Mouse (Mus musculus): ENCODE data around the gene Prkd3.

Prkd3 gene

DNA sequence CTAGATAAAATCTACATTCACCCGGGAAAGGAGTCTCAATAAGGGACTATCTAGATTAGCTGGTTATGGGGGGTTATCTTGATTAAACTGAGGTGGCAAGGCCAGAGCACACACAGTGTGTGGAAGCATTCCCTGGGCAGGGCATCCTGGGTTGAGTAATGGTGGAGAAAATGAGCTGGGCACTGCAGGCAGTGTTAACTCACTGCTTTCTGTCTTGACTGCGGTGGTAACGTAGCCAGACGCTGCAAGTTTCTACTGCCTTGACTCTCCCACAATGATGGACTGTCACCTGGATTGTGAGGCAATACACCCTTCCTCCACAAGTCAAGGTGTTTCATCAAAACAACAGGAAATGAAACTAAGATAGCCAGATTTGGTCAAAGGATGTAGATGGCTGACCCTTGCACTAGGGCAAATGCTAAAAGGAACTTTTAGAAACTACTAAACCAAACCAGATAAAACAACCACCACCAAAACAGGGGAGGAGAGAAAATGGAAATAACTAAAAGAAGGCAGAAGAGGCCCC lies 20.8 kb downstream of the Prkd3 start:
- DNase-seq (ENCODE audit: low spot score in 2 of 2), result no peak

DNA sequence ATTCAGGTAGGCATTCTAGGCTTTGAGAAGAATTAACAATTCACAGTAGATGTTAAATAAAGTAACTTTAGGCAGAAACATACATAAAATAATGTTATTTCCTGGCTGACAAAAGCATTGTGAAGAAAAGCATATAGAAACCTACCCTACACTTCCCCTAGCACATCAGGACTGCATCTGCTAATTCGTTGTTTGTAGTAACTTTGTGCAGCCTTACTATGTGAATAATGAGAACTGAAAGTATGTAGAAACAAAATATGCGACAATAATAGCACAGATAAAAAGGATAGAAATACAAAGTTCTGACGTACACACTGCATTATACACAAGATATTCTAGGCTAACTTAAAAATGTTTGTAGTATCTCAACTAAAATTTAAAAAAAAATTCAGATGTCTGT lies 21.4 kb downstream of the Prkd3 start:
- no peak for DNase-seq (ENCODE audit: low spot score in 2 of 2)

DNA sequence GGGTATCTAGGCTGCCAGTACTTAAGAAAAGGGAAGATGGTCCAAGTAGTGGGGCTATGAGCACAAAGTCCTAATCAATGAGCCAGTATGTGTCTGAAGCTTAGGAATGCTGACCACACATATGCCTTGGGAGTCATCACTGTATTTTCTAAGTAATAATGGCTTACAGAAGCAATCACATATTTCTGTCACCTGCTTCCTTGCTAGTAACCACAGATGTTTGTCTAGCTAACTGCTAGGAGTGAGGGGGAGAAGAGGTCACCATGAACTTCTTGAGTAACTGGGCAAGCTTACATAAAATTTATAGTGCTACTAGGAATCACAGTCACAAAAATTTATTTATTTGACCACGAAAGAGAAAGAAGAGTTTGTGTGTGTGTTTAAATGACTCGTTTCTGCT lies 22.5 kb downstream of the Prkd3 start:
- DNase-seq (ENCODE audit: low spot score in 2 of 2), result no peak

DNA sequence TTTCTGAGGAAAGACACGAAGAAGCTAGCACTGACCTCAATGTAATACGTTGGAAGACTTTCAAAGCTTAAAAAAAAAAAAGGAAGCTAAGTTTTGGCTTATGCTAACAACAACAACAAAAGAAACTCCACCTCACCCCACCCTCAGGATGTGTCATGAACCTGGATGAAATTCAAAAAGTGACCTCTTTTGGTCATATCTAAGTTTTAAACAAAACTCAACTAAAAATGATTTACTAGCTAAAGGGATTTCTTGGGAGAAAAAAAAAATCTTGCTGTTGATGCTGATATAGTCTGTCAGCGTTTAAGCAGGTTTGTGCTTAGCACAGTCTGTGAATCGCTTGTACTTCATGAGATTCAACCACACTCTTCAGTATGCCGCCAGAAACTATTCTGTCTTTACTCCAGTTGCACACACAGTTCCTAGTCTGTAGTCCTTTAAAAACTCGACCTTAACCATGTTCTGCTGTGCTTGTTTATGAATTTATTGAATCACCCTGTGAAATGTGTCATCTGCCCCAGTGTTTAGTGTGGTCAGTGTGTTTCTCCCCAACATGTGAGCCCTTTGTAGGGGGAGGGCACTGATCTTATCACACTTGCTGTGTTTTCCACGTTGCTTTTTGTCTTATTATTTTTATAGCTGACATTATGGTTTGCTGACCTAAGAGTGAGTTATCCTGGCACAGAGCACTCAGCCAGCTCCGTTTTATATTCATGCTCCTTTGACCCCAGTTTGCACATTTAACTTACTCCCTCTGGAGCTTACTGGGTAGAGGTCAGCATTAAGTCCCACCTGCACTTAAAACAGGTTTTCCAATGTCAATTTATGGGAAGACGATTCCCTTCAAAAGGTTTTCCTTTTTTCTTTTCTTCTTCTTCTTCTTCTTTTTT lies 25.4 kb downstream of the Prkd3 start:
- DNase-seq (ENCODE audit: low spot score in 2 of 2), result no peak

DNA sequence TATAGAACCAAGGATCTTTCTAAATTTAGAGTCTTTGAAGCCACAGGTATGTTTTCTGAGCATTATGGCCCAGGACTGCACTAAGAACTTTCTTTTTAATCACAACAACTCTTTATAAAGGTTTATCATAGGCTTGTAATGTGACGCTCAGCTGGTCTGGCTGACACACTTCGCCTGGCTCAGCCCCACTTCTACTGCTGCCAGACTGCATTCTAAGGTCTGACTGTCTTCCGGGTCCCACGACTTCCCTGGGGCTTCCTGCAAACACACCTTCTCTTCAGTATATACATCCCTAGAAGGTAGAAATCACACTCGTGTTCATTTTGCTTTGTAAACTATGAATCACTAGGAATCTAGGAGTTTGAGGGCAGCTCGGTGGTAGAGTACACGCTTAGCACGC lies 26.2 kb downstream of the Prkd3 start:
- DNase-seq (ENCODE audit: low spot score in 2 of 2), result no peak

DNA sequence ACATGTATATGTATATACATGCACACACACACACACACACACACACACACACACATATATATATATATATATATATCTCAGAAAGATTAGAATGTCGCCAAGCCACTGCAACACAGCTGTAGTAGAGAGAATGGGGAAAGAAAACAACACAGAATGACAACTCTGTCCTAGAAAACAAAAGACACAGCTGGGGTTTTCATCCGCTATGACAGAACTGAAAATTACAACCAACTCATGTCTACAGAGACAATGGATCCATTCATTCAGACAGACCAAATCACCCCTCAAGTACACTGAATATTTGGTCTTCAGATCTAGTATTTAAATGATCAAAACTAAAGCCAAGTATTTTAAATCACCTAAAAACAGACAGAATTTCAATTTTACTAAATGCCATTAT lies 26.9 kb downstream of the Prkd3 start:
- DNase-seq (ENCODE audit: low spot score in 2 of 2), result no peak

DNA sequence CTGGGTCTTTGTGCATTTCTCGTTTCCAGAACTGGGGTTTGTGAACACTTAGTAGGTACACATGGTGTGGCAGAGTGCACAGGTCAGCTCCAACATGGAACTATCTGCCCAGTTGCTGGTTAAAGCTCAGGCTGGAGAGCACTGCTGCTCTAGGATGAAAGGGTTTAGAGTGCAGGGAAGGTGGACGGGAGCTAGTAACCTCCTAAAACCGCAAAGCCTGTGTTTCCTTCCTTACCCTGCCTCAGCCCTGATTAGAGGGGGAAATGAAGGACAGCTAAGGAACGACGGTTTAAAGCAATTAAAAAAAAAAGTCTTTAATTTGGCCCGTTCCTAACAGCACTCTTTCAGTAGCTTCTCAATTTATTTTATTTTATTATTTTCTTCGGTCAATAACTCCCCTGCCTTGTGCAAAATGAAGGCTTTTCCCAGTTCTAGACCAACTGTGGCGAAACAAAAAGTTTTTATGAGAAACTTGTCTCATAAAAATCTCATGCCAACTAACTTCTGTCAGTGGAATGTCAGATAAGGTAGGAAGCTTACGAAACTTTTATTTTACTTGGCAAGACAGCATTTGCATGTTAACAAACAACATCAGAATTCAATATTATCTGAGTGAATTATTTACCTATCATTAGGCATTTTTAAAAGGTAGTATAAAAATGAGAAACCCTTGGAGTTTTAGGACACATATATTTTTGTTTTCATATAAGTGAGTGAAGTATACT lies 28.2 kb downstream of the Prkd3 start:
- DNase-seq (ENCODE audit: low spot score in 2 of 2), result no peak

DNA sequence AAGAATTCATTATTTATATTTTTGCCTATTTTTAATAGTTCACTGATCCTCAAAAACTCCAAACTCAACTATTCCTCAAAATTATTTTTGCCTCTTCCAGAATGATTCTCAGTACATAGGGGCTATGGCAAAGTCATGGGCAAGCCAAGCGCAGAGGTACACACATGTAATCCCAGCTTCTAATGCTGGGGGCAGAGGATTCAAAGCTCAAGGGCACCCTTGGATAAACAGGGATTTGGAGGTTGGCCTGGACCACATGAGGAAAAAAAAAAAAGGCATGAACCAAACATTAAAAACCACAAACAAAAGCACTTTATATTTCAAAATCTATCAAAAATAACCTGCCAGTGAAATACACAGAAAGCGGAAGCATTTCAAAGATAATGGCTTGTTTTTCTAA lies 29.1 kb downstream of the Prkd3 start:
- no peak for DNase-seq (ENCODE audit: low spot score in 2 of 2)

DNA sequence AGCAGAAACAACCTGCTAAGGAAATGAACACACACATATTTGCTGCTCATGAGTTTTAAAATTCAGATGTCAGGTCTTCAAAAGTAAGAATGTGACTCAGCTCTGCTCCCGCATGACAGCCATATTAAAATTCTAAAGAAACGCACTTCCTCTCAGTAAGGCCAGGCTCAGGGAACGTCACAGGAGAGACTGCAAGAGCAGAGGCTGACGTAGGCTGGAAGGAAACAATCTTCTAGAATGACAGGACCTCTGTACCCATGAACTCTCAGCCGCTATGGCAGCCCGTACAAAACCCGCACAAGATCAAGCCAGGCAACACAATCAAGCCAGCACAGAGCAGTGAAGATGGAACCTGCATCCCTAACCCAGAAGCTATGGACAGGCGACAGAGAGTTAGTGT lies 31.6 kb downstream of the Prkd3 start:
- DNase-seq (ENCODE audit: low spot score in 2 of 2), result no peak

DNA sequence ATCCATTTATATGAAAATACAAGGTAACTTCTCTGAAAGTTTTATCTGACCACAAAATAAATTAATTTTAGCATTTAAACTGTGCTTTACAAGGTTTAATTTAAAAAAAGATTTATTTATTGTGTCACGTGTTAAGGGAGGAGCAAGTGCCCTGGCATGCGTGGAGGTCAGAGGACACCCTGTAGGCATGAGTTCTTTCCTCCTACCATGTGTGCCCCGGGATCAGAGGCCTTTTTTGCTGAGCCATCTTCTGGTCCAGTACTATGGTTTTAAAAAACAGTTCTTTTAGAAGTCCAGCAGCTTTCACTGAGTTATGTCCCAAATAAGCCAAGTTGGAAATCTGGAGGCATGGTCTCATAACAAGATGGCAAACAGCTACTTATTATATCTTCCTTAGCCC lies 36.9 kb downstream of the Prkd3 start:
- DNase-seq (ENCODE audit: low spot score in 2 of 2), result no peak

DNA sequence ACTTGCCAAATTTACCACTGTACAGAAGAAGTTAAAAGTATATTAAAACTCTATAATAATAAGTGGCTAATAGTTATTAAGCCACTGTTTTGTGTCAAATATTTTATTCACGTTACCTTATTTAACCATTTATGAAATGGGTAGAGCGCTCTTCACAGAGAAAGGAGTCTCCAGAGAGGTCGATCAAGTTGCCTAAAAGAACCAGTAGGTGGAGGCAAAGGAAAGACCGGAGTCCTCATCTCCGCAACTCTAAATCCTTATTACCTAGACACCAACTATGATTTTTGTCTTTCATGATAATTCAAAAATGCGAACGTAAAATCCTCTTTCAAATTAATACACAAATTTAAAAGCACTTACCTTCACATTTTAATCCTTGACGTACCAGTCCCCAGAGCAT lies 37.5 kb downstream of the Prkd3 start:
- no peak for DNase-seq (ENCODE audit: low spot score in 2 of 2)

DNA sequence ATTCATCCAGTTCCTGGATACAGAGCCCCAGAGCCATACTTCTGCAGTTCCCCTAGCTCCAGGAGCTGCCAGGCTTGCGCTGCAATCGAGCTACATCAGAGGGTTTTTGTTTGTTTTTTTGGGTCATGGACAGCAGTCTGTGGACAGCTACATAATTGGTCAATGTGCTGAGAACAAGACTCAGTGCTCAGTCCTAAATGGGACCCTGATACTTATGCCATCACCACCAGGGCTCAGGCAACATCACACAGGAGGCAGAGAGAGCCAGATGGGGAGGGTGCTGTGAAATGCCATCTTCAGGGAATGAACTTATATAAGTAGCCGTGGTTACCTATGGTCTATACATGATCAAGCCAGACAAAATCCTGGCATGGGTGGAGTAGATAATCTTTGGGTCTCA lies 52.1 kb downstream of the Prkd3 start:
- no peak for DNase-seq (ENCODE audit: low spot score in 2 of 2)

DNA sequence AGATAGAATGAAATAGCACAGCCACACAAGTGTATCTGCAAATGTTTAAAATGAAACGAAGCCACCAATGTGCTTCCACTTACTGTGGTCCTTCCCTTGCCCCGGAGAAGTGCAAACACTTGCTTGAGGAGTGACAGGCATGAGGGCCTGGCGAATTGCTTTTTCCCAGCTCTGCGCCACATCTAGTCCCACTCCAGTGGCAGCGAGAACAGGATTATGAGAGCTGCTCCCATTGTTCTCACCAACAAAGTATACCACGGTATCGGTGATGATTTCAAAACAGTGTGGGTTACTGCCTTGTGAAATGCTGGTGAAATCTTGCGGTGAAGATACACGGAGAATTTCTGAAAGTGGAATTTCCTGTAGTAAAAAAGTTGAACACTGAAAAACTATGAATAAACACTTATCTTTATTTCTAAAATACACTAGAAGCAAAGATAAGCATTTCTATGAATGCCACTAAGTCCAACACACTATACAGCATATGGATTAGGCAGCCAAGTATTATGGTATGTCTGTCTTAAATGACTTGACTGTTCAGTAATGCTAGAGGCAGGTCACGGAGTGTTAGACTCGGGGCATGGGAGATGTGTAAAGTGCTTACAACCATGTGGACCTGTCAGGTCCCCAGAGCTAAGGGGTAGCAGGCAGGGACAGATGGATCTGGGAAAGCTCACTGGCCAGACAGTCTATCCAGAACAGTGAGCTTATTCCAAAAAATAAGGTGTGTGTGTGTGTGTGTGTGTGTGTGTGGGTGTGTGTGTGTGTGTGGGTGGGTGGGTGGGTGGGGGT lies 54.3 kb downstream of the Prkd3 start:
- no peak for DNase-seq (ENCODE audit: low spot score in 2 of 2)

DNA sequence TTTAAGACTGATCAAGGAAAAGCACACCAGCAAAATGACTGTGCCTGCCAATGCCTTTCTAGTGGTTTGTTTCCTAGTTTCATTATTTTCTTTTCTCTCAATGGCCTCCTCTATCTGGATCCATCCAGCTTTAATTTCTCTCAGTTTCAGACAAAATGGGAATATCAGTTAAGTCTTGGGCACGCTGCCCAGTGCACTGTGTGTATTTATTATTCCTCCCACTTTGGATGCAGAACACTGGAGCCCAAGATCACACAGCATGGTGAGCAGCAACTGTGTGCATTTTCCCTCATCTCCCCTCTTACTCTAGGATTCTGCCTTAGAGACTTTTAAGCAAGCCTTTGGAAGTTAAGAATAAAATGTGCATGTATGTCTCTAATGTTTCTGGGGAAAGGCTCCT lies 56.2 kb downstream of the Prkd3 start:
- DNase-seq (ENCODE audit: low spot score in 2 of 2), result no peak

DNA sequence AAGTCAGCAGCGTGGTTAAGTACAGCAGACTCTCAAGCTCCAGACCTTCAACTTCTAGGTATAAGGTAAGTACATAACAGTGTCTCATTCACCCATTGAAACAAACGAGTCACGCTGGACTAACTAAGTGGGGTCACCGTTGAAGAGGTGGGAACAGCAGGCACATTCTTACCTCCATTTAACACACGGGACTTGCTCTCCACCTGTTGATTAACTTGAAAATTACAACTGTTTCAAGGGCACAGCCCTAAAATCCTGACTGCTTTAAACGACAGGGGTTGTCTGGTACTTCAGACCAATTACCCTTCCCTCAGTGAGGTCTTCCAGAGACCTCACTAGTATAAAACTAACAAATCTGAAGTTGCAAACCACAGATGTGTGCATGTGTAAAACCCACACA lies 61.1 kb downstream of the Prkd3 start:
- no peak for DNase-seq (ENCODE audit: low spot score in 2 of 2)

DNA sequence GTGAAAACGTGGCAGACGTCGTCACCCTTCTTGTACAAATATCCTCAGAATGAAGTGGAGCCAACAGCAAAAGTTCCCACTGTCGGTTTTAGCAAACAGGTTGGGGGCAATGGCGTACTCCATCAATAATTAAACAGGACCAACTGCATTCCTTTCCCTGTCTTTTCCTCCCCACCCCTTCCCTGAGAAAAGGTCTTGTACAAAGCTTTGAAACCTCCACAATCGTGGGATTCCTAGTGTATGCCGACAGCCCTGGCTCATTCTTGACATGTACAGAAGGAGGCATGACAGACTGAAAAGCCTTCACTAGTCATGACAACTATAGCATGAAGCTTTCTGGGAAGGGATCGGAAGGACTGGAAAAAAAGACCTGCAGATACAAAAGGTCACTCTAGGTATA lies 67.4 kb downstream of the Prkd3 start:
- DNase-seq (ENCODE audit: low spot score in 2 of 2), result no peak

DNA sequence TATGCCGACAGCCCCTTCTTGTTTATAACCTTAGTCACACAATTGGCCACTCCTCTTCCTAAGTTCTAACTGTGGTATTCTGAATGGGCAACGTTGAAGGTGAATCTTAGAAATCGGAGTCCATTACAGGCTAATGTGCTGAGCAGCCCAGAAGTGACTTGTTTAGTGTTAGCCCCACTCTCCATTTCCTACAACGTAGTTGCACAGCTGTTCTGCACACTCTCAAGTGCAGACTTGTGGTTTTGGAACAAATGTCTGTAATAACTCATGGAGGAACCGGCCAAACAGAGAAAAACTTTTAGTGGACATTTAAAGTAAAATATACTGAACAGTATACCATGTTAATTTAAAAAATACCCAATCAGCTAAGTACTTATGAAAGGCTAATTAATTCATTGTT lies 68.5 kb downstream of the Prkd3 start:
- DNase-seq (ENCODE audit: low spot score in 2 of 2), result no peak

DNA sequence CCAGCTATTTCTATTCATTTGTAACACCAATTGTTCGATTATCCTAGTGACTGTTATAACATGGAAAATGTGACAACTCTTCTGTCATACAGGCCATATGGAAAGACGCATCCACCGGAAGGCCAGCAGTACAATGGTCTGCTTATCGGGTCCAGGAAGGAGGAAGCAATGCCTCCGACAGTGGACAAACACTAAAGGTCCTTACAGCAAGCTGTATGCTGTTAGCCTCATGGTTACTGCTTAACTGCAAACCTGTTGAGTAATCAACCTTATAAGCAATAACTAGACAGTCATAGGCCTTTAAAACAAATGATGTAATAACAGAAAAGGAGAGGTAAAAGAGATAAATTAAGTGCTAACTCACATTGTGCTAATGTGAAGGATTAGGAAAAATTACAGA lies 69.4 kb downstream of the Prkd3 start:
- DNase-seq (ENCODE audit: low spot score in 2 of 2), result no peak

DNA sequence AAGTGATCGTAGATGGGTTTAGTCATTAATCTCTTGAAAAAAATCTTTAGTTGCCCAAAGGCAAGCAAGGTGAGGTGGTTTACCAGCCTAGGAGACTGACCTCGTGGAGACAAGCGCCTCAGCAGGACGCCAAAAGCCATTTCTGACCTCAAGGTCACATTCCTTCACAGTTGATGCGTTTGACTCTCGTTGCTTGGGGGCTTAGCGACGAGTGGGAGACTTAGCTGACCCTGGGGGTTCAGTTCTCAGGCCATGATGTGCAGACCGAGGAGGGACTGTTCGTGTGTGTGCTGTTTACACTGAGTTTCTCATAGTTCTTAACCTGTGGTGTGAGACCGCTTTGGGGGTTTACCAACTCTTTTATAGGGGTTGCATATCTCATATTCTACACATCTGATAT lies 78.0 kb downstream of the Prkd3 start:
- no peak for DNase-seq (ENCODE audit: low spot score in 2 of 2)

DNA sequence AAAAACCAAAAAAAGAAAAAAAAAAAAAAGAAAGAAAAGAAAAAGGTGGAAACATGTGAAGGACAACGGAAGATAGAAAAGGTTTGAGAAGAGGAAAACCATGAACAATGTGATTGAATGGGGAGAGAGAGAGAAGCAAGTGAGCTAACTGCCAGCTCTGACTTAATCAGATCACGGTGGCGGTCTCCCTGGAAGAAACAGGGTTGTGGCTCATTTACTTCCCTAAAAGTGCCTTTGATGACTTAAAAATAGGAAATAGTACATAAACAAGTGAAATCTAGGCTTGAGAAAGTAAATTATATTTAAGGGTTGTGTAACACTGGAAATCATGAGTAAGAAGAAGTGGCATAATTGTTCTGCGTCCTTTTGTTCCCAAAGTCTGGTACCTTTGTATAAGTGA lies 81.7 kb downstream of the Prkd3 start:
- DNase-seq (ENCODE audit: low spot score in 2 of 2), result no peak

DNA sequence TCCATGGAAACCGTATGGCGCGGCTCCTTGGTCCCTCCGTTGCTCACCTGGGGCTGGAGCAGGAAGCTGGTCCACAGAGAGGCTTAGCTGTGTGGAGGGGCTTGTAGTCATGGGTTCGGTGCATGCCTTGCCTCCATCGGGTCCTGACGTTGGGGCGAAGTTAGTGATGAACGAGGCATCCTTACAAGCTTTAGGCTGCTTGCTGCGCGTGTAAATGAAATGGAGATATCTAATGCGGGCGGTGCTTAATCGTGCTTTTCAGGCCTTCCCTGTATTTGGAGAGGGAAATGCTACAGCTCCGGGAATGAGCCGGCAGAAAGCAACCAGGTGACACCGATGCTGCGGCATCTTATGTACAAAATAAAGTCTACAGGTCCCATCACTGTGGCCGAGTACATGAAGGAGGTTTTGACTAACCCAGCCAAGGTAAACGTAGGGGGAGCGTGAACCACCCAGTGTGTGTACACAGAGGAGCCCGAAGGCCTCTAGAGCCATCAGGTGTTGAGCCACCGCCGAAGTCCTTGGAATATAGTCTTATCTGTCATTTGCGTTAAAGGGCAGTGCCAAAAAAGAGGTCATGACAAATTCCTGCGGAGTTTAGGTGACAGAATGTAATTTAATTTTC lies 83.3 kb downstream of the Prkd3 start:
- DNase-seq (ENCODE audit: low spot score in 2 of 2), result peak in 1 of 2 experiments; percentile 19

Data from spleen, postnatal 10 days (tissue).